Mouse (Mus musculus) neural tube, embryonic 15.5 days (tissue): ENCODE results near the gene Fbxo46. TPM values are rescaled to one million over a fixed set of nuclear protein-coding genes. Genes with fewer than 3 reads are reported as not detected.

Source experiments
- ATAC-seq: fragments of 200-750 bp; cut with Nextera tagmentation; 2 replicates; pipeline ENCODE4 v1.8.0; 2017; ENCODE audit warnings: mild to moderate bottlenecking, moderate TSS enrichment, moderate library complexity; ENCODE audit not compliant: low FRiP score
- H3K27ac ChIP-seq: fragments of 300-500 bp; sonication (generic); replicated peaks from 2 replicates; pipeline ENCODE4 v1.5.1; 2015; ENCODE audit warnings: mild to moderate bottlenecking, inconsistent platforms
- H3K27me3 ChIP-seq: fragments of 300-500 bp; sonication (generic); replicated peaks from 2 replicates; pipeline ENCODE4 v1.6.1; 2015; ENCODE audit warnings: inconsistent platforms
- H3K36me3 ChIP-seq: fragments of 300-500 bp; sonication (generic); 2 replicates; pipeline ENCODE4 v1.6.1; 2015; ENCODE audit warnings: inconsistent platforms
- H3K4me1 ChIP-seq: fragments of 300-500 bp; sonication (generic); 2 replicates; pipeline ENCODE4 v1.6.1; 2015; ENCODE audit warnings: inconsistent platforms
- H3K4me2 ChIP-seq: fragments of 300-500 bp; sonication (generic); 2 replicates; pipeline ENCODE4 v1.6.1; 2015; ENCODE audit warnings: inconsistent platforms, mild to moderate bottlenecking, moderate library complexity
- H3K4me3 ChIP-seq: fragments of 300-500 bp; sonication (generic); replicated peaks from 2 replicates; pipeline ENCODE4 v1.5.1; 2015; ENCODE audit warnings: mild to moderate bottlenecking, inconsistent platforms
- H3K9ac ChIP-seq: fragments of 300-500 bp; sonication (generic); replicated peaks from 2 replicates; pipeline ENCODE4 v1.6.1; 2015; ENCODE audit warnings: mild to moderate bottlenecking, inconsistent platforms
- H3K9me3 ChIP-seq: fragments of 300-500 bp; sonication (generic); replicated peaks from 2 replicates; pipeline ENCODE4 v1.6.1; 2016; ENCODE audit warnings: inconsistent platforms
- WGBS: fragments of 180-500 bp; shearing (Covaris S2); methylation state at CpG from one replicate; pipeline ENCODE4 v1.1.7; 2015; ENCODE audit warnings: mixed read lengths; 5-methylcytosine and 5-hydroxymethylcytosine counted together
- polyA plus RNA-seq: library from polyadenylated mRNA; unstranded; fragments of >200 nt; fragmentation: Nextera tagmentation; extraction: Ambion mirVana; gene quantifications from 2 replicates; pipeline ENCODE4 v1.2.1, GENCODE M21; 2015

Gene Fbxo46
- polyA plus RNA-seq, 1 experiment from 2014 or later: 15.5 TPM

- H3K27ac ChIP-seq: peak overlapping the region; percentile 33; the same call in 1 of the 2 replicates
- H3K4me1 ChIP-seq: peaks cover 28% of the 10 kb centered on the region
- no peak overlapping the region for H3K4me3 ChIP-seq
- no peak for ATAC-seq
- 0 out of 2 replicates have a peak, but pooled peaks cover under 1% of the 10 kb centered on the region for H3K27me3 ChIP-seq
- H3K9ac ChIP-seq: no peak overlapping the region; the same call in 1 of the 2 replicates
- 52% methylated on average over 8 of the region's 8 CpGs for WGBS
- H3K4me2 ChIP-seq: no peak overlapping the region
- H3K9me3 ChIP-seq: no peaks in the 10 kb centered on the region
- no peaks in the 10 kb centered on the region for H3K36me3 ChIP-seq
Measured at GRCm38 (mm10) chr7:19171831-19172230, 52.2 kb downstream of the Fbxo46 start.

GRCm38 (mm10) chr7:19172874-19173273 lies 53.2 kb downstream of the Fbxo46 start:
- no peak for ATAC-seq
- no peaks in the 10 kb centered on the region for H3K36me3 ChIP-seq
- peak overlapping the region; percentile 29 for H3K4me3 ChIP-seq
- H3K4me1 ChIP-seq: peaks cover 38% of the 10 kb centered on the region
- WGBS: 5% methylated on average over 17 of the region's 17 CpGs
- no peaks in the 10 kb centered on the region for H3K9me3 ChIP-seq
- 0 out of 2 replicates have a peak overlapping the region, but pooled peaks have one; percentile 32 for H3K9ac ChIP-seq
- peaks cover 11% of the 10 kb centered on the region; the same call in 1 of the 2 replicates for H3K27me3 ChIP-seq
- H3K27ac ChIP-seq: peak overlapping the region; percentile 54; the same call in 1 of the 2 replicates
- peak overlapping the region; percentile 59 for H3K4me2 ChIP-seq

- ATAC-seq: peak; percentile 95
- no peaks in the 10 kb centered on the region for H3K9me3 ChIP-seq
- peak within 1 kb of the TSS; percentile 70 for H3K4me3 ChIP-seq
- 1% methylated on average over 30 of the region's 30 CpGs for WGBS
- H3K27ac ChIP-seq: peak within 1 kb of the TSS; percentile 86
- peaks cover 8% of the 10 kb centered on the region; the same call in 1 of the 2 replicates for H3K36me3 ChIP-seq
- peak within 1 kb of the TSS; percentile 73 for H3K9ac ChIP-seq
- H3K27me3 ChIP-seq: peaks cover 33% of the 10 kb centered on the region
- H3K4me2 ChIP-seq: peak within 1 kb of the TSS; percentile 79
- peaks cover 63% of the 10 kb centered on the region for H3K4me1 ChIP-seq
Measured at GRCm38 (mm10) chr7:19175708-19176515, 56.3 kb downstream of the Fbxo46 start, which contains the start of gene Eml2. TSS of gene Eml2 (plus strand) at chr7:19176421.

GRCm38 (mm10) chr7:19176516-19176947 lies 56.9 kb downstream of the Fbxo46 start:
- peak overlapping the region; percentile 79 for H3K4me2 ChIP-seq
- WGBS: 8% methylated on average over 14 of the region's 21 CpGs
- H3K9ac ChIP-seq: peak overlapping the region; percentile 73
- H3K4me3 ChIP-seq: peak overlapping the region; percentile 70
- H3K9me3 ChIP-seq: no peaks in the 10 kb centered on the region
- peaks cover 8% of the 10 kb centered on the region; the same call in 1 of the 2 replicates for H3K36me3 ChIP-seq
- ATAC-seq: peak; percentile 36
- peaks cover 33% of the 10 kb centered on the region for H3K27me3 ChIP-seq
- peaks cover 69% of the 10 kb centered on the region for H3K4me1 ChIP-seq
- peak overlapping the region; percentile 86 for H3K27ac ChIP-seq

GRCm38 (mm10) chr7:19177216-19177615 lies 57.6 kb downstream of the Fbxo46 start:
- H3K36me3 ChIP-seq: peaks cover 12% of the 10 kb centered on the region; the same call in 1 of the 2 replicates
- H3K4me3 ChIP-seq: peak overlapping the region; percentile 70
- peak overlapping the region; percentile 79 for H3K4me2 ChIP-seq
- H3K4me1 ChIP-seq: peaks cover 64% of the 10 kb centered on the region
- no peaks in the 10 kb centered on the region for H3K9me3 ChIP-seq
- H3K27ac ChIP-seq: no peak overlapping the region
- H3K27me3 ChIP-seq: peaks cover 33% of the 10 kb centered on the region
- 68% methylated on average over 7 of the region's 7 CpGs for WGBS
- peak overlapping the region; percentile 73 for H3K9ac ChIP-seq
- no peak for ATAC-seq

GRCm38 (mm10) chr7:19178035-19178434 lies 58.4 kb downstream of the Fbxo46 start:
- 8% methylated on average over 18 of the region's 18 CpGs for WGBS
- Histone ChIP-seq H3K36me3 (peaks cover 18% of the 10 kb centered on the region; the same call in 1 of the 2 replicates), H3K9me3 (no peaks in the 10 kb centered on the region), H3K4me2 (peak overlapping the region; percentile 79), H3K4me3 (peak overlapping the region; percentile 70), H3K27me3 (peaks cover 33% of the 10 kb centered on the region), H3K9ac (peak overlapping the region; percentile 73; the same call in 1 of the 2 replicates), H3K27ac (no peak overlapping the region), H3K4me1 (peaks cover 55% of the 10 kb centered on the region)
- ATAC-seq: no peak

- no peak overlapping the region; the same call in 1 of the 2 replicates for H3K9ac ChIP-seq
- H3K27ac ChIP-seq: no peak overlapping the region
- peak overlapping the region; percentile 70 for H3K4me3 ChIP-seq
- H3K36me3 ChIP-seq: peaks cover 18% of the 10 kb centered on the region; the same call in 1 of the 2 replicates
- ATAC-seq: no peak
- peaks cover 51% of the 10 kb centered on the region for H3K4me1 ChIP-seq
- WGBS: 5% methylated on average over 27 of the region's 27 CpGs
- H3K4me2 ChIP-seq: peak overlapping the region; percentile 79
- peaks cover 33% of the 10 kb centered on the region for H3K27me3 ChIP-seq
- H3K9me3 ChIP-seq: no peaks in the 10 kb centered on the region
Measured at GRCm38 (mm10) chr7:19178443-19179092, 58.9 kb downstream of the Fbxo46 start.

- under 1% methylated on average over 31 of the region's 32 CpGs for WGBS
- Histone ChIP-seq H3K36me3 (peaks cover 18% of the 10 kb centered on the region; the same call in 1 of the 2 replicates), H3K9me3 (no peaks in the 10 kb centered on the region), H3K9ac (peak overlapping the region; percentile 29; the same call in 1 of the 2 replicates), H3K4me3 (peak overlapping the region; percentile 70), H3K27ac (no peak overlapping the region), H3K4me1 (peaks cover 50% of the 10 kb centered on the region), H3K4me2 (peak overlapping the region; percentile 79), H3K27me3 (peaks cover 33% of the 10 kb centered on the region)
- no peak for ATAC-seq
Measured at GRCm38 (mm10) chr7:19179173-19179572, 59.5 kb downstream of the Fbxo46 start.

- H3K4me2 ChIP-seq: peak overlapping the region; percentile 79
- no peak overlapping the region for H3K9ac ChIP-seq
- WGBS: 47% methylated on average over 6 of the region's 6 CpGs
- peak overlapping the region; percentile 70 for H3K4me3 ChIP-seq
- peaks cover 18% of the 10 kb centered on the region; the same call in 1 of the 2 replicates for H3K36me3 ChIP-seq
- peaks cover 33% of the 10 kb centered on the region for H3K27me3 ChIP-seq
- H3K4me1 ChIP-seq: peaks cover 57% of the 10 kb centered on the region
- H3K9me3 ChIP-seq: no peaks in the 10 kb centered on the region
- ATAC-seq: no peak
- H3K27ac ChIP-seq: no peak overlapping the region
Measured at GRCm38 (mm10) chr7:19179936-19180335, 60.3 kb downstream of the Fbxo46 start.

GRCm38 (mm10) chr7:19180862-19181429 lies 61.3 kb downstream of the Fbxo46 start:
- peak overlapping the region; percentile 37 for H3K4me3 ChIP-seq
- no peak for ATAC-seq
- WGBS: 4% methylated on average over 27 of the region's 27 CpGs

GRCm38 (mm10) chr7:19184250-19184649 lies 64.6 kb downstream of the Fbxo46 start:
- 68% methylated on average over 2 of the region's 2 CpGs for WGBS
- H3K27me3 ChIP-seq: peaks cover 15% of the 10 kb centered on the region
- H3K4me2 ChIP-seq: no peak overlapping the region

More at GRCm38 (mm10) chr7:19180862-19181429, 61.3 kb downstream of the Fbxo46 start:
- 0 out of 2 replicates have a peak overlapping the region, but pooled peaks have one; percentile 28 for H3K9ac ChIP-seq
- peaks cover 21% of the 10 kb centered on the region for H3K36me3 ChIP-seq
- H3K4me1 ChIP-seq: peaks cover 62% of the 10 kb centered on the region
- H3K4me2 ChIP-seq: peak overlapping the region; percentile 52
- no peaks in the 10 kb centered on the region for H3K9me3 ChIP-seq
- peaks cover 33% of the 10 kb centered on the region for H3K27me3 ChIP-seq
- H3K27ac ChIP-seq: no peak overlapping the region

More at GRCm38 (mm10) chr7:19184250-19184649, 64.6 kb downstream of the Fbxo46 start:
- no peaks in the 10 kb centered on the region for H3K9me3 ChIP-seq
- peaks cover 47% of the 10 kb centered on the region for H3K36me3 ChIP-seq
- peaks cover 32% of the 10 kb centered on the region for H3K4me1 ChIP-seq
- ATAC-seq: no peak
- H3K4me3 ChIP-seq: no peak overlapping the region
- H3K9ac ChIP-seq: no peak overlapping the region
- H3K27ac ChIP-seq: peak overlapping the region; percentile 57; the same call in 1 of the 2 replicates
